Mouse (Mus musculus): Measurements from ENCODE around the gene Atp9a.

DNA sequence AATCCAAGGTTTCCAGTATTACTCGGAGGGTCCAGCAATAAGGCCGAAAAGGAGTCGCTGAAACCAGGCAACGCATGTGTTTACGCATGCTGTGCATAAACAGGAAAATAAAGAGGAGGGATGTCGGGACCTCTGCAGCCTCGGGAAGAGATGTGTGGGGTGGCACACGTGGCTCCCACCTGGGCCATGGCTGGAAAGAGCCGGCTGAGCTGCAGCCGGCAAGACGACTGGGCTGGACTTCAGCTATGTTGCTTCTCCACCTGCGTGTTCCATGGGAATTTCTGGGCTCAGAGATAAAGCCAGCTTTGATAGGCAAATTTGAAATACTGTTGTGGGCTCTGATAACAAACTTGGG is 139.8 kb downstream of the Atp9a start:
- no peak for TF ChIP-seq CTCF (conservative IDR thresholded peaks at IDR 0.05; ENCODE audit: insufficient read depth, insufficient read length, low read depth, low read length)
- no peak for TF ChIP-seq POLR2A (IDR thresholded peaks at IDR 0.05; ENCODE audit: low read depth, low read length)
